Mouse (Mus musculus): ENCODE measurements at regions not wholly inside any gene's neighbourhood (a gene's known extent, or its start where the extent isn't known, plus 50 kb on each side); places are given as distances from the start of the nearest gene placed in this dataset.
A peak's percentile ranks its signal among the peaks of the same experiment; 100 is the strongest.
"Not testable (repeated sequence)": the region's sequence is repeated elsewhere in the genome, so short reads cannot be mapped to it uniquely, and the experiment has no call there.

DNA sequence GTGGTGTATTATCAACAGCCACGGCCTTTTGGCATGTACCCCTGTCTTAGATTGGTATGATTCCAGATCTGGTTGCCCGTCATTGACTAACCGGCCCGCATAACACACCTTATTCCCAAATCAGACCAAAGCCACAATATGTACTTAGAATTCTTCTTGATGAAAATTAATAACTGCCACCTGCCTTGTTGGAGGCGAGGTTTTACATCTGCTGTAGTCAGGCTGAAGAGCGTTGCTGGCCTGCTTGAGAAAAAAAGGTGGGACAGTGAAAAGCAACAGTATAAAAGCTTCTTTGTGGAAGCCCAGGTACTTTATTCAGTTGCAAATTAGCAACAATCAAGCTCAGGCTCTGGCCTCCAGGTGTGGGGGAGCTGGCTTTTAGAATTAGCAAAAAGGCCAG is 223.6 kb upstream of the Car8 start:
- not testable (repeated sequence) for DNase-seq (ENCODE audit: low spot score)

GRCm38 (mm10) chr4:8454346-8454745 is 215.5 kb upstream of the Car8 start:
- DNase-seq (ENCODE audit: low spot score), result no peak

DNA sequence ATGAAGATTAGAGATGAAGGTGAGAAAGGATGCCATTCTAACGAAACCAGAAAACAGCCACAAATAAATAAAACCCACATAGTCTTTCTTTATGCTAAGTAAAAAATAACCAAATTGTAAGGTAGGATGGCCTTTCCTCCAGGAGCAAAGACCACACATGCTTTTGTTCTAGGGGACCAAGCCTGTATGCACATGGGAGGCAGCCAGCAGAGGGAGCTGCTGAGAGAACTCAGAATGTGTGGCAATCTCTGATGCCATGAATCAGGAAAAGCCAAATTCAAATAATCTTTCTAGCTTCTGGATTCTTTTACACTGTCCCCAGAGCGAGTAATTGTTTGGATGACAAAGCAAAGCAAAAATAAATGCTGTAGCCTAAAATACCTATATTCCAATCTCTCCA is 193.6 kb upstream of the Car8 start:
- peak; percentile 35 for DNase-seq (ENCODE audit: low spot score)

GRCm38 (mm10) chr4:8431032-8431332 is 192.1 kb upstream of the Car8 start:
- DNase-seq (ENCODE audit: low spot score), result no peak

- no peak for DNase-seq (ENCODE audit: low spot score)
These were observed 191.6 kb upstream of the Car8 start for GRCm38 (mm10) chr4:8430269-8431031.

DNA sequence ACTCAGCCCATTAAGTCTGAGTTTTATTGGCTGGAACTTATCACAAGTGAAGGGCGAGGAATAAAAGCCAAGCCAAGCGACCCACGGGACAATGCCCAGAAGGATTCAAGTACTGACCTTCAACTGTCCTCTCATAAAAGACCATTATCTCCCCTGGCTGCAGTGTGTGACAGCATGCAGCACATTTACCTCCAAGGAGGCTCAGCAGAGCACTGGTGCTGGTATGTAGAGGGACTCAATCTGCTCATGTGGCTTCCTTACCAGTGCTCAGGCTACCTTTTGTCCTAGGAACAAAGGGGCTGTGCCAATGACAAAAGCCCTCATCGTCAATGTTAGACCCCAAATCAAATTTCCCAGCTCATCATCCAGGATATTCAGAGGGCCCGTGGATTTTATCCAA is 190.9 kb upstream of the Car8 start:
- DNase-seq (ENCODE audit: low spot score), result no peak

GRCm38 (mm10) chr4:8428629-8429523 is 190.0 kb upstream of the Car8 start:
- no peak for DNase-seq (ENCODE audit: low spot score)

- no peak for DNase-seq (ENCODE audit: low spot score)
These were observed 189.0 kb upstream of the Car8 start for GRCm38 (mm10) chr4:8427812-8428211.

DNA sequence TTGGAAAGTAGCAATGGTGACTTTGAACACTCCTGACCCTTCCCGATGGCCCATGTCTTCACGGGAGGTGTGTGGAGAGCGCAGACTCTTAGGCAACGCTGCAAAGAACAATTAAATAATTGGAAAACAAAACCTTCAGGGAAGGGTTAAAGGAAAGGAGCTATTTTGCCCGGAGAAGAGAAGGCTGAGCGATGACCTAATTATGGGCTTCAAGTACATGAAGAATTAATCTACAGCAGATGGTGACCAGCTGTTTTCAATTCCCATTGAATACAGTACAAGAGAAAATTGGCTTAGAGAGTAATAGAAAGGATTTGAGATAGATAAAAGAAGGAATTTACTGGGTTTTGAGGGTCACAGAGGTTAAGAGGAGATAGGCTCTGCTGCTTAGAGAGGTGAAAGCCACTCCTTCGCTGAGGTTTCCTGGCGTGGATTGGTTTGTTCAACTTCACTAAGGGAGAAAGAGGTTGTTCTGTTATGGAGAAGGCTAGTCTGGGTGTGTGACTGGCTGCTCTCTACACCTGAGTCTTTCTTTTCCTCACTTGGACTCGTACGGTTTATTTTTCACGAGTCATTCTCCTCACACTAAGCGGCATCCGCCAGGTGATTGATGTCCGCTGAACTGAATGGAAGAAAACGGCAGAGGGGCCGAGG is 184.7 kb upstream of the Car8 start:
- no peak for DNase-seq (ENCODE audit: low spot score)

GRCm38 (mm10) chr4:8421285-8421684 is 182.4 kb upstream of the Car8 start:
- DNase-seq (ENCODE audit: low spot score), result no peak

DNA sequence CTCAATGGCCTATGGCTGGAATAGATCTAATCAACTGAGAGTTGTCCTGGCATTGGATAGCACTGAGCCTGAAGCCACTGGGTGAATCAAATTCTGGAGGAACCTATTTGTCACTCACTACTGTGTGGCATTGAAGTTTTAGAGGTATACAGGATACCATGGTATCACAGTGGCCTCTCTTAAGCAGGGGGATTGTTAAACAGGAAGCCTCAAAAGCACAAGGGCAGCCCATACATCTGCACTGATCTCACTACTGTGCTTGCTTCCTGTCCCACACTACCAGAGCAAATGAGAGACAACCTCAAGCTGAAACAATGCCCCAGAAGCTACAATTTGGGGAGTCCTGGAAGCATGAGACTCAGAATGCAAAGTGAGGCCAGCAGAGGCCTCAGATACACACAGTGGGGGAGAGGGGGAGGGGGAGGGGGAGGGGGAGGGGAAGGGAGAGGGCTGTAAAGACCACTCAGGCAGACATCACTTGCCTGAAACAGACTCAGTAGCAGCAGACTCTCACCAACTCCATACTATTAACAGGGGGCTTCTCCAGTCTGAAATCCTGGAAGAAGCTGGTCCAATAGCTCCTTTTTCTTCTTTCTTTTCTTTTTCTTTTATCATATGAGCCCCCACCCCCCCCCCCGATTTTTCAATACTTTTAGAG is 179.7 kb upstream of the Car8 start:
- no peak for DNase-seq (ENCODE audit: low spot score)

- DNase-seq (ENCODE audit: low spot score), result no peak
These were observed 179.0 kb upstream of the Car8 start for GRCm38 (mm10) chr4:8417821-8418220.

DNA sequence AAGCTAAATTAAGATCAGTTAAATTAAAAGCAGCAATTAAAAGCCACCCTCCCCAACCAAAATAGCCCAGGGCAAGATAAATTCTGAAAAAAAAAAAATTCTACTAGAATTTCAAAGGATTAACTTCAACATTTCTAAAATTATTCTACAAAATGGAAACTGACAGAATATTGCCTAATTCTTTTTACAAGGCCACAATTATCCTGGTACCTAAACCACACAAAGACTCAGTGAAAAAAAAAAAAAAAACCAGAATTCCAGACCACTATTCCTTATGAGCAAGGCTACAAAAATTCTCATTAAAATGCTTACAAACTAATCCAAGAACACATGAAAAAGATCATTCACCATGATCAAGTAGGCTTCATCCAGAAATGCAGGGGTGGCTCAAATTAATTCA is 174.5 kb upstream of the Car8 start:
- DNase-seq (ENCODE audit: low spot score), result no peak

DNA sequence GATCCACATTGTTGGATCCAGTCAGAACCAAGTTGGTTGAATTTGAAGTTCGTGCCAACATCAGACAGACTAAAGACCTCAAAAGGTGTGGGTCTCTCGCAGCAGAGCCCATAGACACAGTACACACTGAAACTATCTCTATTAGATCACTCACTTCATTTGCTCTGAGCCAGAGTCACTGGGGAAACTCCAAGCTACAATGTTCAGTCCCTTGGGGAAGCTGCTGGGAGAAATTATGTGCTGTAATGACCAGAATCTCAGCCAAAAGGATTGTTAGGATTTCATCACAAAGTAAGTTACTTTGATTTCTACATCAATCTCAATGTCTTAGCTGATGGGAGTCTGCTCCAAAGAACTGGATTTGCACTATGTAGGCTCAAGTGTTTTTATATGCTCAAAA is 161.2 kb upstream of the Car8 start:
- DNase-seq (ENCODE audit: low spot score), result no peak

GRCm38 (mm10) chr4:8399430-8399829 is 160.6 kb upstream of the Car8 start:
- no peak for DNase-seq (ENCODE audit: low spot score)

DNA sequence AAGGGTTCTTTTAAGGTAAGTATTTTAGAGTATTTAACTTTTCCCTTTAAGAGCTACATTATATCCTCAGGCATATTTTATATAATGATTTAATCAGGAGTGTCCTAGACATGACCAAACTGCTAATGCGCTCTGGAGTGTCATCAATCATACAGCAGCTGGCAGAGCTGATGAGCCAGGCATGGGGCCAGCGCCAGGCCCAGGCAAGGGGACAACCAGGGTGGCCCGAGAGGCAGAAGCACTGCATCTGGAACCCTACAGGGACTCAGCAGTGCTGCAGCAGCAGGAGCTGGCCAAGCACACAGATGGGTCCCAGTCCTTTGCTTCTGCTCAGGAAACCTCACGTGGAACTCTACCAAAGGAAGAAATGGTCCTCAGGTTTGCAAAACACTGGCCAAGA is 160.1 kb upstream of the Car8 start:
- no peak for DNase-seq (ENCODE audit: low spot score)

DNA sequence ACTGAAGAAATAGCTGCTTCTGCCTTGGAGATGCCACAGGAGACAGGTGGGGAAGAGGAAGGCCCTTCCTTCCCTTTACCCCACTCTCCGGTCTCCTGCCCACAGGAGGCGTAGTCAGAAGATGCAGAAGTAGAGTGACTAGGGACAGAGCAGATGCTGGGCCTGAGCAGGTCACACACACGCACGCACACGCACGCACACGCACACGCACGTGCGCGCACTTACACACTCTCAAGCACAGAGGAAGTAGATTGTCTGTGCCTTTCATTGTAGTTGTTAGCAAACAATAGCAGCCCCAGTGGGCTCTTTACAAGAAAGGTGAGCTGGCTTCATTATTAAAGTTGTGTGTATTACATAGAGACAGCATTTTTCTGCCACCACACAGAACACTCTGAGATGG is 144.3 kb upstream of the Car8 start:
- DNase-seq (ENCODE audit: low spot score), result no peak

- DNase-seq (ENCODE audit: low spot score), result no peak
These were observed 143.2 kb upstream of the Car8 start for GRCm38 (mm10) chr4:8382125-8382417.

DNA sequence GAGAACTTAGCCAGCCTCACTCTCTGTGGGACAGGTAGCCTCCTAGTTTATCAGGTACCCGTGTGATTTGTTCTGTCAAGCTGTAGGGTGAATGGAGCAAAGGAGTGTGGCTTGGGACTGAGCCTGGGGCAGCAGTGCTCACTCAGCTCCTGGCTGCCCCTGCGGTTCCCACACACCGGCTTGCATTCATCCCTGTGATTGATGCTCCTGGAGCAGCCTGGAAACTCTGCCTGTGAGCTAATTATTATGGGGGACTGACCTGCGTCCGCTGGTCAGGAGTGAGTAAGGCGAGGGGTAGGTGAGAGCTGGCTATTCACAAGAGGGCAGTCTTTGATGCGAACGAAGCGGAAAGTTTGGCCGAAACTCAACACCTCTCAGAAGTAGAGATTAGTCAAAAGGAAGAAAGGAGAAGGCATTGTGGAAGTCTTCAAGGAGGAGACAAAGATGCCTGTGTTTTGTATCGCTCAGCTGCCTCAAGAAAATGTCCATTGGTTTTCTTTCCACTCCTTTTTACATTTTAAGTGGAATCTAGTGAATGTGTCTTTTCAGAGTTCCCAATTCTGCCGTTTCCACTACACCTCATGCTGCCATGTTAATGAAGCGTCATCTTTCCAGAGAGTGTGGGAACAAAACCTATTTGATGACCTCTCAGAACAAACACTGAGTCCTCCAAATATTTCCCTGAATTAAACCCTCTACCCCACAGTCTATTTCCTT is 142.7 kb upstream of the Car8 start:
- DNase-seq (ENCODE audit: low spot score), result no peak

DNA sequence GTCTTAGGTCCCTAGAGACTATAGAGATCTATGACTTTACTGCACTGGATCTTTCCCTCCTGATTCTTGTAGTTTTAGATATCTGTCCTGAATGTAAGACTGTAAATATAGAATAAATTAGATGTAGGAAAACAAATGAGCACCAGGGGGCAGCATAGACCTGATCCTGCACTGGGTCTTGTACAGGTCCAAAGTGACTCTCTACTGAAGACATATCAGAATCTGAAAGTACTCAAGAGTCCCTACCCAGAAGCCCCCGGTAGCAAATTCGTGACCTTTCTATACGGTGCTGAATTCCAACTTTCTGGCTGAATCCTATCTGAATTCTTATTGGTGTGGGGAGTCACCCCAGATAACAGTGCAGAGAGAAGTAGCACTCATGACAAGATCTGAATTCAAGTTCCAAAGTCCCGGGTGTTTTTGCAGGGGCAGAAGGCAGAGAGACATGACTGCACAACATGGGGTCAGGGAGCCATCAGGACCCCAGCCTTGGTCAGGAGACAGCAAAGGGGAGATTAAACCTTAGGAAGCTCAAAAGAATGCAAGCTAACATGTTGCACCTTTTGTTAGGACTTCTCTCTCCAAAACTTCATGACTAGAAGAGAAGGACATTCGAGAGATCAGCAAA is 142.0 kb upstream of the Car8 start:
- no peak for DNase-seq (ENCODE audit: low spot score)

- no peak for DNase-seq (ENCODE audit: low spot score)
These were observed 136.1 kb upstream of the Car8 start for GRCm38 (mm10) chr4:8374737-8375489.
